Mouse (Mus musculus): ENCODE measurements at regions not wholly inside any gene's neighbourhood (a gene's known extent, or its start where the extent isn't known, plus 50 kb on each side); places are given as distances from the start of the nearest gene placed in this dataset.

GRCm38 (mm10) chr6:51379074-51379473, 53.4 kb upstream of the Nfe2l3 start:
- no peaks in the 10 kb centered on the region for H3K27me3 ChIP-seq (replicated peaks; ENCODE audit: control insufficient read depth, insufficient read depth, low read length)
- DNase-seq: no peak
- no peak overlapping the region for H3K4me3 ChIP-seq (ENCODE audit: insufficient read depth, low read depth, low read length)
- no peak overlapping the region for H3K27ac ChIP-seq (ENCODE audit: insufficient read depth, low read depth, low read length)
- H3K36me3 ChIP-seq (ENCODE audit: control insufficient read depth, insufficient read depth, low read length): no peaks in the 10 kb centered on the region
- no peaks in the 10 kb centered on the region for H3K4me1 ChIP-seq (ENCODE audit: control insufficient read depth, insufficient read depth, low read length)
- 31% methylated on average over 5 of the region's 5 CpGs for WGBS
- TF ChIP-seq POLR2A (IDR thresholded peaks at IDR 0.05; ENCODE audit: low read depth, low read length) (no peak), CTCF (conservative IDR thresholded peaks at IDR 0.05; ENCODE audit: insufficient read depth, insufficient read length, low read depth, low read length) (no peak)

- no peaks in the 10 kb centered on the region for H3K27me3 ChIP-seq (replicated peaks; ENCODE audit: control insufficient read depth, insufficient read depth, low read length)
- H3K27ac ChIP-seq (ENCODE audit: insufficient read depth, low read depth, low read length): no peak overlapping the region
- no peak for TF ChIP-seq POLR2A (IDR thresholded peaks at IDR 0.05; ENCODE audit: low read depth, low read length)
- no peak for TF ChIP-seq CTCF (conservative IDR thresholded peaks at IDR 0.05; ENCODE audit: insufficient read depth, insufficient read length, low read depth, low read length)
- H3K4me3 ChIP-seq (ENCODE audit: insufficient read depth, low read depth, low read length): peak overlapping the region; percentile 69
- WGBS: 6% methylated on average over 36 of the region's 36 CpGs
- no peaks in the 10 kb centered on the region for H3K36me3 ChIP-seq (ENCODE audit: control insufficient read depth, insufficient read depth, low read length)
- DNase-seq: peak; percentile 25
- H3K4me1 ChIP-seq (ENCODE audit: control insufficient read depth, insufficient read depth, low read length): no peaks in the 10 kb centered on the region
Observed at GRCm38 (mm10) chr6:51379560-51380274, 52.8 kb upstream of the Nfe2l3 start.

- H3K4me3 ChIP-seq (ENCODE audit: insufficient read depth, low read depth, low read length): no peak overlapping the region
- no peak overlapping the region for H3K27ac ChIP-seq (ENCODE audit: insufficient read depth, low read depth, low read length)
- H3K4me1 ChIP-seq (ENCODE audit: control insufficient read depth, insufficient read depth, low read length): no peaks in the 10 kb centered on the region
- WGBS: 87% methylated on average over 4 of the region's 4 CpGs
- H3K36me3 ChIP-seq (ENCODE audit: control insufficient read depth, insufficient read depth, low read length): no peaks in the 10 kb centered on the region
- TF ChIP-seq POLR2A (IDR thresholded peaks at IDR 0.05; ENCODE audit: low read depth, low read length) (no peak), CTCF (conservative IDR thresholded peaks at IDR 0.05; ENCODE audit: insufficient read depth, insufficient read length, low read depth, low read length) (no peak)
- DNase-seq: no peak
- no peaks in the 10 kb centered on the region for H3K27me3 ChIP-seq (replicated peaks; ENCODE audit: control insufficient read depth, insufficient read depth, low read length)
Observed at GRCm38 (mm10) chr6:51380275-51380575, 52.2 kb upstream of the Nfe2l3 start.

- TF ChIP-seq POLR2A (IDR thresholded peaks at IDR 0.05; ENCODE audit: low read depth, low read length): no peak
- TF ChIP-seq CTCF (conservative IDR thresholded peaks at IDR 0.05; ENCODE audit: insufficient read depth, insufficient read length, low read depth, low read length): no peak
- 38% methylated on average over 9 of the region's 9 CpGs for WGBS
Observed at GRCm38 (mm10) chr6:51381465-51381864, 51.0 kb upstream of the Nfe2l3 start.

More at GRCm38 (mm10) chr6:51381465-51381864, 51.0 kb upstream of the Nfe2l3 start:
- Histone ChIP-seq H3K36me3 (ENCODE audit: control insufficient read depth, insufficient read depth, low read length) (no peaks in the 10 kb centered on the region), H3K27ac (ENCODE audit: insufficient read depth, low read depth, low read length) (no peak overlapping the region), H3K4me3 (ENCODE audit: insufficient read depth, low read depth, low read length) (no peak overlapping the region), H3K27me3 (replicated peaks; ENCODE audit: control insufficient read depth, insufficient read depth, low read length) (no peaks in the 10 kb centered on the region), H3K4me1 (ENCODE audit: control insufficient read depth, insufficient read depth, low read length) (no peaks in the 10 kb centered on the region)
- DNase-seq: peak; percentile 10

Data from kidney, adult 2 months (tissue).